ENCODE assay signal across 9 mouse cellular contexts in the genomic region with DNA sequence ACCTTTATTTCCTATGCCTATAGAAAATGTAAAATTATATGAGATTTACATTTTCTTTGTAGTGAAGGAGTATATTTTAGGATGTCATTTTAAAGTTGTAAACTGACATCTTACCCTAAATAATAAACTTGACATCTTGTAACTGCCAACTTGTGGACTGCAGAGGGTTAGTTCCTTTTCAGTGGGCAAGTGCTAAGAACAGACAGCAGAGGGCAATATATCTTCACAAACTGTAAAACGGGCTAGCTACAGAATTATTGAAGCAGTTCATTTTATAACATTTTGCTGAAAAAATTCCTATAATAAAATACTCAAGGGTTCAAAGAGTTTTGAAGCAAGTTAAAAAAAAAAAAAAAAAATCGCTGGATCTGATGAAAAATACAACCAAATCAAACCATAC. TPM values are rescaled to one million over a fixed set of nuclear protein-coding genes. Genes with fewer than 3 reads are reported as not detected.
DNase-seq lines count a peak whose midpoint lies in the region; ATAC-seq lines count a peak whose summit lies in the region.
"Had no signal": no experiment of that assay in that cellular context is flagged by ENCODE, and none has a peak within 500 bp of the region (broad histone marks: within the 10 kb centered on the region; RNA-seq: fewer than 3 reads in every experiment).

No protein-coding gene starts in this region.

- no peak overlapping the region for H3K4me2 ChIP-seq in hindbrain, embryonic 14.5 days (replicated peaks)
- no peak overlapping the region for H3K4me2 ChIP-seq in midbrain, embryonic 15.5 days

- ATAC-seq in hindbrain, embryonic 14.5 days (ENCODE audit: low FRiP score), result no peak
- ATAC-seq in hematopoietic stem cell, adult 5-6 weeks (replicated peaks in 1 of 2; ENCODE audit: insufficient read depth in 1 of 2, low FRiP score in 2 of 2, low TSS enrichment in 1 of 2, low read depth in 1 of 2, poor library complexity in 2 of 2, severe bottlenecking in 2 of 2), result peak; percentile 58 to 62; a peak in 2 of 4 replicates
- ATAC-seq in midbrain, embryonic 15.5 days (replicated peaks), result no peak

- H3K4me1 ChIP-seq in hindbrain, embryonic 14.5 days (replicated peaks; ENCODE audit: control insufficient read depth, insufficient read depth, low read length), result no peaks in the 10 kb centered on the region
- no peaks in the 10 kb centered on the region for H3K4me1 ChIP-seq in hindbrain, embryonic 10.5 days (replicated peaks)
- no peaks in the 10 kb centered on the region for H3K4me1 ChIP-seq in midbrain, embryonic 15.5 days

- H3K27me3 ChIP-seq in hindbrain, embryonic 14.5 days (ENCODE audit: control insufficient read depth, insufficient read depth, low read length), result no peaks in the 10 kb centered on the region
- H3K27me3 ChIP-seq in hindbrain, embryonic 10.5 days (ENCODE audit: insufficient read depth, poor library complexity, severe bottlenecking), result no peaks in the 10 kb centered on the region
- H3K27me3 ChIP-seq in midbrain, embryonic 15.5 days (replicated peaks), result no peaks in the 10 kb centered on the region

- peak; percentile 72 for DNase-seq in hindbrain, embryonic 14.5 days (ENCODE audit: low spot score)
- DNase-seq in hindbrain, embryonic 10.5 days (ENCODE audit: low spot score), result no peak
- DNase-seq in A20 (ENCODE audit: low read depth, low spot score), result peak; percentile 51
- peak; percentile 24 for DNase-seq in ES-CJ7 (ENCODE audit: low read depth, low spot score)
- DNase-seq in spleen, postnatal 4 days (ENCODE audit: low spot score in 2 of 2), result no peak
- no peak for DNase-seq in thymus, postnatal 36 days

- WGBS in hindbrain, embryonic 14.5 days, result 54% methylated on average over 2 of the region's 2 CpGs
- 68% methylated on average over 2 of the region's 2 CpGs for WGBS in hindbrain, embryonic 10.5 days
- 60% methylated on average over 2 of the region's 2 CpGs for WGBS in midbrain, embryonic 15.5 days

- no peak overlapping the region for H3K9ac ChIP-seq in hindbrain, embryonic 14.5 days
- H3K9ac ChIP-seq in midbrain, embryonic 15.5 days, result no peak overlapping the region

- no peaks in the 10 kb centered on the region for H3K9me3 ChIP-seq in hindbrain, embryonic 14.5 days (ENCODE audit: control insufficient read depth, low read length)
- H3K9me3 ChIP-seq in hindbrain, embryonic 10.5 days, result no peaks in the 10 kb centered on the region
- no peaks in the 10 kb centered on the region for H3K9me3 ChIP-seq in midbrain, embryonic 15.5 days

- no peak overlapping the region for H3K4me3 ChIP-seq in hindbrain, embryonic 14.5 days (replicated peaks; ENCODE audit: low read length)
- H3K4me3 ChIP-seq in hindbrain, embryonic 10.5 days, result no peak overlapping the region
- H3K4me3 ChIP-seq in midbrain, embryonic 15.5 days, result no peak overlapping the region

- H3K27ac ChIP-seq in hindbrain, embryonic 14.5 days, result no peak overlapping the region
- no peak overlapping the region for H3K27ac ChIP-seq in hindbrain, embryonic 10.5 days
- H3K27ac ChIP-seq in midbrain, embryonic 15.5 days, result no peak overlapping the region
- H3K27ac ChIP-seq: macrophage had no signal

- peaks cover 57% of the 10 kb centered on the region for H3K36me3 ChIP-seq in hindbrain, embryonic 14.5 days (replicated peaks; ENCODE audit: control insufficient read depth, insufficient read depth)
- peaks cover 65% of the 10 kb centered on the region for H3K36me3 ChIP-seq in hindbrain, embryonic 10.5 days
- peaks cover 7% of the 10 kb centered on the region; the same call in 1 of the 2 replicates for H3K36me3 ChIP-seq in midbrain, embryonic 15.5 days (replicated peaks)

RNA-seq across cellular contexts. Expression of gene Mbd5, which starts 40.4 kb away (rescaled TPM):
- 40.5 and 45.1 TPM in 2 replicates for polyA plus RNA-seq in hindbrain, embryonic 14.5 days (2014; fragmentation: Nextera tagmentation; extraction: Ambion mirVana)
- polyA plus RNA-seq in hindbrain, embryonic 10.5 days (2016; fragmentation: Nextera tagmentation; extraction: Ambion mirVana), result 27.0 and 30.2 TPM in 2 replicates
- 37.1 and 46.0 TPM in 2 replicates for total RNA-seq in hematopoietic stem cell, adult 5-6 weeks (2017)
- 35.0 and 46.6 TPM in 2 replicates for polyA plus RNA-seq in midbrain, embryonic 15.5 days (2015; fragmentation: Nextera tagmentation; extraction: Ambion mirVana)

RNA-seq across cellular contexts. Expression of gene Orc4, which starts 41.2 kb away (rescaled TPM):
- 89.4 and 98.7 TPM in 2 replicates for polyA plus RNA-seq in hindbrain, embryonic 14.5 days (2014; fragmentation: Nextera tagmentation; extraction: Ambion mirVana)
- 104 and 113 TPM in 2 replicates for polyA plus RNA-seq in hindbrain, embryonic 10.5 days (2016; fragmentation: Nextera tagmentation; extraction: Ambion mirVana)
- total RNA-seq in hematopoietic stem cell, adult 5-6 weeks (2017), result 196 and 316 TPM in 2 replicates
- polyA plus RNA-seq in midbrain, embryonic 15.5 days (2015; fragmentation: Nextera tagmentation; extraction: Ambion mirVana), result 86.1 and 87.1 TPM in 2 replicates

Comparison
In these comparisons a context has a peak if more than half of its experiments do, and no peak if none do; other contexts are left out.
1. DNase-seq: peak in hindbrain, embryonic 14.5 days (single experiment), A20 (single experiment) and ES-CJ7 (single experiment); none in hindbrain, embryonic 10.5 days (single experiment), spleen, postnatal 4 days (0 of 2) and thymus, postnatal 36 days (0 of 2).
2. ATAC-seq: peak in hematopoietic stem cell, adult 5-6 weeks (2 of 2); none in hindbrain, embryonic 14.5 days (single experiment) and midbrain, embryonic 15.5 days (single experiment).